Mouse (Mus musculus): ENCODE measurements around the gene 2200002J24Rik. TPM values are rescaled to one million over a fixed set of nuclear protein-coding genes. Genes with fewer than 3 reads are reported as not detected.

The 2200002J24Rik gene
- polyA plus RNA-seq (2015; fragmentation: Nextera tagmentation; extraction: Ambion mirVana) = 0.75 and 1.4 TPM in 2 replicates

DNA sequence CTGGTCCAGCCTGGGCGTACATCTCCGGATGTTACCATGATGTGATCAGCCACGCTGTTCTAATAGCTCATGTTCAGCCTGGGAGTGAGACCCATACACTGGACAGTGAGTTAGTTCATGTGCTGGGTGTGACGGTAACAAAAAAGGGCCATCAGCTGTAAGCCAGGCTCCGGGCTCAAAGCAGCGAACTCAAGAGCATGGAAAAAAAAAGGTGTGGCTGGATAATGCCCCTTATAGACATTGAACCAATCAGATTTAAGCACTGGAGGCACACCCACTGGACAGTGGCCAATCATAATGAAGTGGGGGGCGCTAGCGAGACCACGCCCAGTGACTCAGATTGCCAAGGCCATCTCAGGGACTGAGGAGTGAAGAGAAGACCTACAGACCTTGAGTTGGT, at the start of gene 2200002J24Rik:
2200002J24Rik (plus strand) TSS at position 338 of the 400 bp plus-strand sequence.
- no peak within 1 kb of the TSS for H3K4me2 ChIP-seq (ENCODE audit: low read depth, low read length)
- WGBS = 39% methylated on average over 9 of the region's 9 CpGs
- peak within 1 kb of the TSS; percentile 31; the same call in 1 of the 2 replicates for H3K27ac ChIP-seq (ENCODE audit: low read length)
- ATAC-seq (ENCODE audit: low read depth) = peak; percentile 31; the same call in 1 of the 2 replicates
- no peak within 1 kb of the TSS for H3K4me3 ChIP-seq (ENCODE audit: low read length)
- H3K9ac ChIP-seq (ENCODE audit: low read length) = no peak within 1 kb of the TSS
- H3K4me1 ChIP-seq (replicated peaks; ENCODE audit: control insufficient read depth, insufficient read depth, low read length) = peaks cover 10% of the 10 kb centered on the region
- H3K27me3 ChIP-seq (ENCODE audit: control insufficient read depth, insufficient read depth, low read depth, low read length) = no peaks in the 10 kb centered on the region
- no peaks in the 10 kb centered on the region for H3K36me3 ChIP-seq (ENCODE audit: control insufficient read depth, insufficient read depth, low read length)
- H3K9me3 ChIP-seq (ENCODE audit: control insufficient read depth, low read length) = no peaks in the 10 kb centered on the region

- Histone ChIP-seq H3K27ac (ENCODE audit: low read length) (peak within 1 kb of the TSS; percentile 50), H3K4me2 (ENCODE audit: low read depth, low read length) (peak within 1 kb of the TSS; percentile 68), H3K9me3 (ENCODE audit: control insufficient read depth, low read length) (no peaks in the 10 kb centered on the region), H3K4me3 (ENCODE audit: low read length) (peak within 1 kb of the TSS; percentile 83), H3K4me1 (replicated peaks; ENCODE audit: control insufficient read depth, insufficient read depth, low read length) (peaks cover 5% of the 10 kb centered on the region; the same call in 1 of the 2 replicates), H3K36me3 (ENCODE audit: control insufficient read depth, insufficient read depth, low read length) (peaks cover 29% of the 10 kb centered on the region), H3K27me3 (ENCODE audit: control insufficient read depth, insufficient read depth, low read depth, low read length) (no peaks in the 10 kb centered on the region), H3K9ac (ENCODE audit: low read length) (peak within 1 kb of the TSS; percentile 89)
- WGBS = 1% methylated on average over 59 of the region's 59 CpGs
- ATAC-seq (ENCODE audit: low read depth) = peak; percentile 100
Measured at GRCm38 (mm10) chr7:30649591-30650540, 48.9 kb upstream of the 2200002J24Rik start, which contains the start of gene Rbm42. Rbm42 (minus strand) TSS chr7:30650317.

- Histone ChIP-seq H3K27me3 (ENCODE audit: control insufficient read depth, insufficient read depth, low read depth, low read length) (no peaks in the 10 kb centered on the region), H3K4me1 (replicated peaks; ENCODE audit: control insufficient read depth, insufficient read depth, low read length) (peaks cover 5% of the 10 kb centered on the region), H3K36me3 (ENCODE audit: control insufficient read depth, insufficient read depth, low read length) (peaks cover 7% of the 10 kb centered on the region), H3K27ac (ENCODE audit: low read length) (0 out of 2 replicates have a peak within 1 kb of the TSS, but pooled peaks have one; percentile 18), H3K9me3 (ENCODE audit: control insufficient read depth, low read length) (no peaks in the 10 kb centered on the region), H3K4me3 (ENCODE audit: low read length) (peak within 1 kb of the TSS; percentile 78), H3K9ac (ENCODE audit: low read length) (peak within 1 kb of the TSS; percentile 86), H3K4me2 (ENCODE audit: low read depth, low read length) (peak within 1 kb of the TSS; percentile 68)
- WGBS = under 1% methylated on average over 34 of the region's 34 CpGs
- ATAC-seq (ENCODE audit: low read depth) = peak; percentile 96
Measured at GRCm38 (mm10) chr7:30664529-30665200, 34.1 kb upstream of the 2200002J24Rik start, which contains the start of gene Haus5. Haus5 (minus strand) TSS chr7:30664994.

DNA sequence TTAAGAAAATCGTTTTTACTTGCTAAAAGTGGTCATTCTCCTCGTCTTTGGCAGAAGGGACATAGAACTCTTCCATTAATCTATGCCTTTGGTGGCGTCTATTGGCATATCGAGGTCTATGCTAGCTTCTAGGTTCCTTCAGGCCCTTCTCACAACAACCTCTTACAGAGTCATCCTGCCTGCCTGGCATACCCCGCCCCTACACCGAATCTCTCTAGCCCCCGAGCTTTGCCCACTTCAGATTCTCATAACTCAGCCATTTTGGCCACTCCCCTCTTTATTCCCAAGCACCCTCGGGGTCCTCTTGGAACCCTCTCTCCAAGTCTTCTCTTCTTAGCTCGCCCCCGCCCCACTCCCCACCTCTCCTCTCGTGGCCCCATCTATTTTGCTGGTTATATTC, 33.4 kb upstream of the 2200002J24Rik start:
- no peaks in the 10 kb centered on the region for H3K9me3 ChIP-seq (ENCODE audit: control insufficient read depth, low read length)
- peak overlapping the region; percentile 86 for H3K9ac ChIP-seq (ENCODE audit: low read length)
- peak overlapping the region; percentile 78 for H3K4me3 ChIP-seq (ENCODE audit: low read length)
- peak; percentile 50; the same call in 1 of the 2 replicates for ATAC-seq (ENCODE audit: low read depth)
- H3K4me2 ChIP-seq (ENCODE audit: low read depth, low read length) = peak overlapping the region; percentile 68
- H3K36me3 ChIP-seq (ENCODE audit: control insufficient read depth, insufficient read depth, low read length) = peaks cover 4% of the 10 kb centered on the region; the same call in 1 of the 2 replicates
- WGBS = 5% methylated on average over 11 of the region's 11 CpGs
- H3K27me3 ChIP-seq (ENCODE audit: control insufficient read depth, insufficient read depth, low read depth, low read length) = no peaks in the 10 kb centered on the region
- peaks cover 5% of the 10 kb centered on the region for H3K4me1 ChIP-seq (replicated peaks; ENCODE audit: control insufficient read depth, insufficient read depth, low read length)
- H3K27ac ChIP-seq (ENCODE audit: low read length) = 0 out of 2 replicates have a peak overlapping the region, but pooled peaks have one; percentile 18

DNA sequence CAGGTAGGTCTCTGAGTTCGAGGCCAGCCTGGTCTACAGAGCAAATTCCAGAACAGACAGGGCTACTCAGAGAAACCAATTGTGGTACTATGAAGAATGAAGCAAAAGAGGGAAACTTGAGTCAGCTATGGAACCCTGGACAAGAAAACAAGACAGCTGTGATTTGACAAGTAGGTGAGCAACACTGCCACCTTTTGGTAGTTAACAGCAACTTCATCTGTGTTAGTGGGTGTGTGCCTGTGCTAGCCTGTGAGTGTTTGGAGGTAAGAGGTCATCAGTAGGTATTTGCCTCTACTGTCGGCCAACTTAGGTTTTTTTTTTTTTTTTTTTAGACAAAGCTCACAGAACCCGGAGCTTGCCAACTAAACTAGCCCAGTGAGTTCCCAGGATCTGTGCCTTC, 29.5 kb upstream of the 2200002J24Rik start:
- no peak overlapping the region for H3K4me2 ChIP-seq (ENCODE audit: low read depth, low read length)
- no peak for ATAC-seq (ENCODE audit: low read depth)
- no peaks in the 10 kb centered on the region for H3K36me3 ChIP-seq (ENCODE audit: control insufficient read depth, insufficient read depth, low read length)
- H3K9me3 ChIP-seq (ENCODE audit: control insufficient read depth, low read length) = no peaks in the 10 kb centered on the region
- peaks cover 5% of the 10 kb centered on the region for H3K4me1 ChIP-seq (replicated peaks; ENCODE audit: control insufficient read depth, insufficient read depth, low read length)
- no peak overlapping the region for H3K9ac ChIP-seq (ENCODE audit: low read length)
- H3K27ac ChIP-seq (ENCODE audit: low read length) = no peak overlapping the region
- WGBS = 37% methylated on average over 3 of the region's 3 CpGs
- H3K27me3 ChIP-seq (ENCODE audit: control insufficient read depth, insufficient read depth, low read depth, low read length) = no peaks in the 10 kb centered on the region
- no peak overlapping the region for H3K4me3 ChIP-seq (ENCODE audit: low read length)

GRCm38 (mm10) chr7:30671480-30671879, 27.2 kb upstream of the 2200002J24Rik start, which contains the start of gene Pmis2:
Pmis2 (minus strand) TSS chr7:30671605.
- no peak for ATAC-seq (ENCODE audit: low read depth)
- Histone ChIP-seq H3K4me3 (ENCODE audit: low read length) (no peak within 1 kb of the TSS), H3K9me3 (ENCODE audit: control insufficient read depth, low read length) (no peaks in the 10 kb centered on the region), H3K4me1 (replicated peaks; ENCODE audit: control insufficient read depth, insufficient read depth, low read length) (no peaks in the 10 kb centered on the region), H3K27me3 (ENCODE audit: control insufficient read depth, insufficient read depth, low read depth, low read length) (no peaks in the 10 kb centered on the region), H3K9ac (ENCODE audit: low read length) (no peak within 1 kb of the TSS), H3K27ac (ENCODE audit: low read length) (no peak within 1 kb of the TSS), H3K36me3 (ENCODE audit: control insufficient read depth, insufficient read depth, low read length) (no peaks in the 10 kb centered on the region), H3K4me2 (ENCODE audit: low read depth, low read length) (no peak within 1 kb of the TSS)
- 65% methylated on average over 9 of the region's 9 CpGs for WGBS

GRCm38 (mm10) chr7:30678263-30678975, 20.3 kb upstream of the 2200002J24Rik start:
- no peaks in the 10 kb centered on the region for H3K4me1 ChIP-seq (replicated peaks; ENCODE audit: control insufficient read depth, insufficient read depth, low read length)
- ATAC-seq (ENCODE audit: low read depth) = 0 out of 2 replicates have a peak, but pooled peaks have one; percentile 41
- H3K27ac ChIP-seq (ENCODE audit: low read length) = no peak overlapping the region
- no peak overlapping the region for H3K9ac ChIP-seq (ENCODE audit: low read length)
- WGBS = 55% methylated on average over 5 of the region's 5 CpGs
- no peaks in the 10 kb centered on the region for H3K27me3 ChIP-seq (ENCODE audit: control insufficient read depth, insufficient read depth, low read depth, low read length)
- no peak overlapping the region for H3K4me3 ChIP-seq (ENCODE audit: low read length)
- no peaks in the 10 kb centered on the region for H3K9me3 ChIP-seq (ENCODE audit: control insufficient read depth, low read length)
- H3K4me2 ChIP-seq (ENCODE audit: low read depth, low read length) = no peak overlapping the region
- H3K36me3 ChIP-seq (ENCODE audit: control insufficient read depth, insufficient read depth, low read length) = no peaks in the 10 kb centered on the region

DNA sequence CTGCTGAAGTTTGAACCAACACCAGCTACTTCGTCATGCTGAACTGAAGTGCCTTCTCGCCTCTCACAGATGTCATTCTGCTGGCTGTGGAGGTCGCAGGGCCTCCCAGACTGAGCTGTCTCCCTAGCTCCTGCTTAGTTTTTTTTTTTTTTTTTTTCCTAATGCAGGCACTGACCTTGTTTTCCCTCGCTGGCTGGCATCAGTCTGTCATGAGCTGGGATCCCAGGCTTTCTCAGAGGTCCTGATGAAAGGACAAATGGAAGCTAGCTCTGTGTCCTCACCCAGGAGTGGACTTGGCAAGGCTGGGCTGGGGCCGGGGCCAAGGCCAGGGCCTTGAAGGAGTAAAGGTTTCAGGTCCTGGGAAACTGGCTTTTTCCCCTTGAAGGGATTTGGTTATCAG, 16.8 kb upstream of the 2200002J24Rik start:
- no peak for ATAC-seq (ENCODE audit: low read depth)
- Histone ChIP-seq H3K27ac (ENCODE audit: low read length) (no peak overlapping the region), H3K4me1 (replicated peaks; ENCODE audit: control insufficient read depth, insufficient read depth, low read length) (no peaks in the 10 kb centered on the region), H3K9ac (ENCODE audit: low read length) (no peak overlapping the region), H3K4me2 (ENCODE audit: low read depth, low read length) (no peak overlapping the region), H3K27me3 (ENCODE audit: control insufficient read depth, insufficient read depth, low read depth, low read length) (no peaks in the 10 kb centered on the region), H3K36me3 (ENCODE audit: control insufficient read depth, insufficient read depth, low read length) (no peaks in the 10 kb centered on the region), H3K9me3 (ENCODE audit: control insufficient read depth, low read length) (no peaks in the 10 kb centered on the region), H3K4me3 (ENCODE audit: low read length) (no peak overlapping the region)
- 45% methylated on average over 5 of the region's 5 CpGs for WGBS
